ENCODE assay signal across 21 mouse cellular contexts in the genomic region with DNA sequence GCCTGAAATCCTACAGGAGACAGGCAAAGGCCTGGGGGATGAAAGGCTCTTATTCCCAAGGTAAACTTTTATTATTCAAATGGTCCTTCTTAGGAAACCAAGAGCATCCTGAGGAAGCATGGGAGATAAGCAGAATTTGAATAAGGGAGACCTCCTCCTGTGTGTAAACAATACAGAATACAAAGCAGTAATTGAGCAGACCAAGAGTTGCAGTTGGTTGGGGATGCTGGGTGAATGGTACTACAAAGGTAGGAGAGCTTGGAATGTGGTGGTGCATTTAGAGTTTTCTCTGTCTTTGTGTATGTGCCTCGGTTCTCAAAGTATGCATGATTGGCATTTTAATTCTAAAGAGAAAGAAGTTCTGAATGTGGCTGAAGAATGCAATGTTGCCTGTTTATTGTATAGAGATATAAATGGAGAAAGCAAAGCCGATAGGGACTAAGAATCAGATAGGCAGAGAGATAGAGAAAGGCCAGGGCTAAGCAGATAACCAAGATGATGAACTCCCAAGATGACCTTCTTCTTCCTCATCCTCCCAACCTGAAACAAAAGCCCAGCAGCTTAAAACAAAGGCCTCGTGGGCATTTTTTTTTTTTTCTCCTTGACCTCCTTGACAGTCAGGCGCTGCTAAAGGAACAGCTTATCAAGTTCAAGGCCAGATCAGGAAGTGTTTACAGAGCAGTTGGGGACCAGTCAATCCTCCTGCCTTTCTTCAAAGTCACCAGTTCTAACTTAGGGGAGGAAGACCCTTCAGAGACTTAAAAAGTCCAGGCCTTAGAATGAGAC.
"Had no signal": no experiment of that assay in that cellular context is flagged by ENCODE, and none has a peak within 500 bp of the region (broad histone marks: within the 10 kb centered on the region; RNA-seq: fewer than 3 reads in every experiment).

No protein-coding gene starts in this region.

- DNase-seq: left cerebral cortex, postnatal 4 days; liver, postnatal 0 days; lung, embryonic 14.5 days; right cerebral cortex, adult 18-20 months; right cerebral cortex, postnatal 14 days; right cerebral cortex, postnatal 4 days; thymus, adult 2 months; thymus, postnatal 14 days; thymus, postnatal 4 days had no signal

- H3K4me1 ChIP-seq: limb, embryonic 12.5 days; limb, embryonic 15.5 days; midbrain, embryonic 12.5 days; midbrain, embryonic 15.5 days; neural tube, embryonic 12.5 days; neural tube, embryonic 15.5 days had no signal

- H3K9me3 ChIP-seq: limb, embryonic 15.5 days; midbrain, embryonic 15.5 days; neural tube, embryonic 15.5 days had no signal

- ATAC-seq: intestine, postnatal 0 days; liver, postnatal 0 days; lung, postnatal 0 days; midbrain, embryonic 15.5 days had no signal

- H3K4me2 ChIP-seq: limb, embryonic 12.5 days; limb, embryonic 15.5 days; liver, embryonic 11.5 days; lung, embryonic 14.5 days; midbrain, embryonic 12.5 days; midbrain, embryonic 15.5 days; neural tube, embryonic 12.5 days; neural tube, embryonic 15.5 days had no signal

- H3K9ac ChIP-seq: limb, embryonic 12.5 days; limb, embryonic 15.5 days; liver, embryonic 14.5 days; liver, postnatal 0 days; lung, embryonic 14.5 days; midbrain, embryonic 12.5 days; midbrain, embryonic 15.5 days; neural tube, embryonic 12.5 days; neural tube, embryonic 15.5 days had no signal

- H3K27ac ChIP-seq: limb, embryonic 12.5 days; limb, embryonic 15.5 days; liver, embryonic 14.5 days; macrophage; midbrain, embryonic 12.5 days; midbrain, embryonic 15.5 days; neural tube, embryonic 12.5 days; neural tube, embryonic 15.5 days; stomach, postnatal 0 days had no signal

- H3K36me3 ChIP-seq: limb, embryonic 12.5 days; limb, embryonic 15.5 days; midbrain, embryonic 12.5 days; midbrain, embryonic 15.5 days; neural tube, embryonic 12.5 days; neural tube, embryonic 15.5 days had no signal

- H3K4me3 ChIP-seq: limb, embryonic 12.5 days; limb, embryonic 15.5 days; midbrain, embryonic 12.5 days; midbrain, embryonic 15.5 days; neural tube, embryonic 12.5 days; neural tube, embryonic 15.5 days had no signal

- H3K27me3 ChIP-seq: limb, embryonic 12.5 days; limb, embryonic 15.5 days; midbrain, embryonic 12.5 days; midbrain, embryonic 15.5 days; neural tube, embryonic 12.5 days; neural tube, embryonic 15.5 days had no signal
